Mouse (Mus musculus): ENCODE results near the gene Adamts3.

DNA sequence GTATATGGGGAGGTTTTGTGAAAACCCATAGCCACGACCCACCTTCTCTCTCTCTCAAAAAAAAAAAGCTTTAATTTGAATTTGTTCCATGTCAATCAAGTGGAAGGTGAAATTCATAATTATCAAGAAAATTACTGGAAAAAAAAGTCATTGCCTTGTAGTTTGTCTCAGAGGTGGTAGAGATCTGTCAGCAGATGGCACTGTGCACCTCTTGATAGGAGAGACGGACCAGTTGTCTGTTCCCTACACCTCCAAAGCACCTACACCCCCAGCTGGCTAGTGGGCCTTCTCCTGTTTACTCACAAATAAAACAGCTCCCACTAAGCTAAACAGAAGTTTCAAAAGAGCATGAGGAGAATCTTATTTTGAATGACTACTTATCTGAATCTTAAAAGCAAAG lies 168.6 kb downstream of the Adamts3 start:
- TF ChIP-seq CTCF (IDR thresholded peaks at IDR 0.05; ENCODE audit: low read depth) = peak; percentile 57
- TF ChIP-seq EP300 (optimal IDR thresholded peaks at IDR 0.05) = no peak

Measured in stomach, postnatal 0 days (tissue).